Mouse (Mus musculus) ES-E14 (cell line): ENCODE measurements around the gene Gpkow. TPM values are rescaled to one million over a fixed set of nuclear protein-coding genes. Genes with fewer than 3 reads are reported as not detected.
"Not testable (repeated sequence)": the region's sequence is repeated elsewhere in the genome, so short reads cannot be mapped to it uniquely, and the experiment has no call there.

Source experiments
- DNase-seq: peaks from one replicate; pipeline ENCODE4 v3.0.0-alpha.2; 2013; ENCODE audit warnings: low read depth, low spot score
- H3K27ac ChIP-seq: 2 replicates; pipeline ENCODE4 v1.5.1; 2012; ENCODE audit warnings: low read depth, mild to moderate bottlenecking, low read length, moderate library complexity, mixed read lengths; ENCODE audit not compliant: poor library complexity, insufficient read depth, severe bottlenecking
- H3K36me3 ChIP-seq: 2 replicates; pipeline ENCODE4 v1.6.1; 2012; ENCODE audit warnings: mild to moderate bottlenecking, low read length, moderate library complexity, mixed read lengths; ENCODE audit not compliant: control insufficient read depth, poor library complexity, insufficient read depth, severe bottlenecking
- H3K4me1 ChIP-seq, 2 experiments: fragments of 150-350 bp in 1 of 2; sonication (generic) in 1 of 2; 2 replicates each; pipeline ENCODE4 v1.6.1; 2012; ENCODE audit warnings: low read length in 2 of 2, mild to moderate bottlenecking in 1 of 2, mixed read lengths in 1 of 2; ENCODE audit not compliant: control insufficient read depth in 2 of 2, insufficient read depth in 2 of 2, poor library complexity in 1 of 2
- H3K4me3 ChIP-seq, 2 experiments: fragments of 150-350 bp in 1 of 2; sonication (generic) in 1 of 2; 2 replicates each; pipeline ENCODE4 v1.5.1; 2012; ENCODE audit warnings: low read length in 2 of 2, low read depth in 1 of 2, mild to moderate bottlenecking in 1 of 2, mixed read lengths in 1 of 2; ENCODE audit not compliant: insufficient read depth in 1 of 2, poor library complexity in 1 of 2, severe bottlenecking in 1 of 2
- H3K9ac ChIP-seq: 2 replicates; pipeline ENCODE4 v1.6.1; 2012; ENCODE audit warnings: low read depth, mild to moderate bottlenecking, low read length, mixed read lengths; ENCODE audit not compliant: poor library complexity, insufficient read depth, severe bottlenecking
- H3K9me3 ChIP-seq: fragments of 150-350 bp; sonication (generic); 2 replicates; pipeline ENCODE4 v1.6.1; 2012; ENCODE audit warnings: low read depth, mild to moderate bottlenecking, low read length; ENCODE audit not compliant: control insufficient read depth, insufficient read depth
- CHD2 ChIP-seq: IDR thresholded peaks from 2 replicates; pipeline ENCODE4 v1.6.1; 2014; ENCODE audit warnings: mild to moderate bottlenecking, low read depth, low read length, inconsistent platforms
- HCFC1 ChIP-seq: IDR thresholded peaks from 2 replicates; pipeline ENCODE4 v1.6.1; 2012; ENCODE audit warnings: low read length, inconsistent platforms, borderline replicate concordance; ENCODE audit not compliant: insufficient read depth
- MAFK ChIP-seq: IDR thresholded peaks from 2 replicates; pipeline ENCODE4 v1.6.1; 2014; ENCODE audit warnings: mild to moderate bottlenecking, low read depth, low read length, inconsistent platforms; ENCODE audit not compliant: insufficient read depth
- ZC3H11A ChIP-seq: IDR thresholded peaks from 2 replicates; pipeline ENCODE4 v1.6.1; 2012; ENCODE audit warnings: low read depth, mild to moderate bottlenecking, inconsistent platforms, low read length, borderline replicate concordance
- ZNF384 ChIP-seq: IDR thresholded peaks from 2 replicates; pipeline ENCODE4 v1.6.1; 2012; ENCODE audit warnings: low read depth, low read length, inconsistent platforms
- in situ Hi-C, 2 experiments: fragments of 600-800 bp; cut with MboI; formaldehyde crosslinking; loops; one replicate each; pipeline ENCODE4 v1.15.1; 2025; ENCODE audit warnings: low sequenced_read_pairs in 2 of 2, inconsistent platforms in 1 of 2; ENCODE audit not compliant: unreplicated experiment in 2 of 2
- total RNA-seq: library from RNA; depleted of rRNA; stranded (reverse); fragments of 300-350 nt; gene quantifications from 2 replicates; pipeline ENCODE4 v1.2.3, GENCODE M21; 2012; rRNA removed

Gpkow gene
- total RNA-seq, 1 experiment = 11.5 TPM

GRCm38 (mm10) chrX:7743470-7743869 lies 46.5 kb downstream of the Gpkow start:
- Histone ChIP-seq H3K27ac (no peak overlapping the region), H3K4me1 (peaks cover 0 to 12% of the 10 kb centered on the region in 2 experiments; a peak in 2 of 4 replicates), H3K9ac (no peak overlapping the region), H3K9me3 (no peaks in the 10 kb centered on the region), H3K4me3 (no peak overlapping the region), H3K36me3 (no peaks in the 10 kb centered on the region)
- no peak for TF ChIP-seq HCFC1
- no peak for TF ChIP-seq ZC3H11A
- no peak for TF ChIP-seq MAFK
- TF ChIP-seq ZNF384 = no peak
- no peak for TF ChIP-seq CHD2
- in situ Hi-C loops = no loop called here
- no peak for DNase-seq

- Histone ChIP-seq H3K36me3 (no peaks in the 10 kb centered on the region), H3K9ac (no peak overlapping the region), H3K9me3 (no peaks in the 10 kb centered on the region), H3K4me3 (no peak overlapping the region), H3K4me1 (peaks cover 0 to 6% of the 10 kb centered on the region in 2 experiments; a peak in 2 of 4 replicates), H3K27ac (no peak overlapping the region)
- in situ Hi-C loops = no loop called here
- TF ChIP-seq MAFK (no peak), HCFC1 (no peak), ZC3H11A (no peak), ZNF384 (no peak), CHD2 (no peak)
- DNase-seq = no peak
Measured at GRCm38 (mm10) chrX:7744940-7745339, 48.0 kb downstream of the Gpkow start.

GRCm38 (mm10) chrX:7745429-7745828 lies 48.5 kb downstream of the Gpkow start:
- Histone ChIP-seq H3K4me1 (0 out of 4 replicates have a peak, but pooled peaks cover 0 to 3% of the 10 kb centered on the region in 2 experiments), H3K27ac (no peak overlapping the region), H3K9ac (no peak overlapping the region; the same call in 1 of the 2 replicates), H3K4me3 (no peak overlapping the region), H3K9me3 (no peaks in the 10 kb centered on the region), H3K36me3 (no peaks in the 10 kb centered on the region)
- no peak for TF ChIP-seq ZNF384
- no peak for TF ChIP-seq MAFK
- no peak for TF ChIP-seq HCFC1
- TF ChIP-seq ZC3H11A = no peak
- TF ChIP-seq CHD2 = no peak
- in situ Hi-C loops = no loop called here
- DNase-seq = no peak

- TF ChIP-seq ZNF384 (no peak), MAFK (no peak), ZC3H11A (no peak), CHD2 (no peak), HCFC1 (no peak)
- Histone ChIP-seq H3K9ac (peak within 1 kb of the TSS; percentile 82), H3K9me3 (no peaks in the 10 kb centered on the region), H3K27ac (peak within 1 kb of the TSS; percentile 76), H3K4me1 (0 out of 4 replicates have a peak, but pooled peaks cover 2 to 3% of the 10 kb centered on the region in 2 experiments), H3K4me3 (peak within 1 kb of the TSS; percentile 92 to 93), H3K36me3 (no peaks in the 10 kb centered on the region)
- DNase-seq = peak; percentile 72
- in situ Hi-C loops = no loop called here
Measured at GRCm38 (mm10) chrX:7750432-7751116, 53.6 kb downstream of the Gpkow start, which contains the start of gene Ccdc120. Ccdc120 (minus strand) TSS chrX:7750905.

GRCm38 (mm10) chrX:7753627-7754026 lies 56.7 kb downstream of the Gpkow start:
- H3K9me3 ChIP-seq, H3K4me1 ChIP-seq, H3K27ac ChIP-seq, H3K9ac ChIP-seq, H3K36me3 ChIP-seq, in situ Hi-C loops, DNase-seq, H3K4me3 ChIP-seq: not testable (repeated sequence)

Other genes with a start within 250 kb of the Gpkow start
- 0.49 and 0.63 TPM in 2 replicates for gene Foxp3, start 123.5 kb upstream of the Gpkow start, total RNA-seq
- gene Ppp1r3f, start 122.8 kb upstream of the Gpkow start, total RNA-seq = 1.7 and 2.4 TPM in 2 replicates
- 19.5 and 23.9 TPM in 2 replicates for gene Ccdc22, start 91.6 kb upstream of the Gpkow start, total RNA-seq
- 0.16 TPM in 1 of 2 replicates, not detected in the other for gene Cacna1f, start 90.0 kb upstream of the Gpkow start, total RNA-seq
- 1.6 and 4.9 TPM in 2 replicates for gene Syp, start 58.7 kb upstream of the Gpkow start, total RNA-seq
- 1.5 and 2.2 TPM in 2 replicates for gene Prickle3, start 39.9 kb upstream of the Gpkow start, total RNA-seq
- 278 and 336 TPM in 2 replicates for gene Plp2, start 25.7 kb upstream of the Gpkow start, total RNA-seq
- gene Magix, start 15.9 kb upstream of the Gpkow start, total RNA-seq = 0.11 and 0.36 TPM in 2 replicates
- gene Wdr45, start 17.2 kb downstream of the Gpkow start, total RNA-seq = 55.3 and 57.6 TPM in 2 replicates
- 0.26 TPM in 1 of 2 replicates, not detected in the other for gene Gm45208, start 25.1 kb downstream of the Gpkow start, total RNA-seq
- 41.9 and 48.0 TPM in 2 replicates for gene Praf2, start 31.3 kb downstream of the Gpkow start, total RNA-seq
- 15.8 and 22.9 TPM in 2 replicates for gene Ccdc120, start 53.8 kb downstream of the Gpkow start, total RNA-seq
- gene Tfe3, start 65.4 kb downstream of the Gpkow start, total RNA-seq = 32.3 and 45.8 TPM in 2 replicates
- 14.9 and 22.6 TPM in 2 replicates for gene Gripap1, start 92.6 kb downstream of the Gpkow start, total RNA-seq
- 3.1 and 5.4 TPM in 2 replicates for gene Kcnd1, start 125.2 kb downstream of the Gpkow start, total RNA-seq
- gene Otud5, start 144.2 kb downstream of the Gpkow start, total RNA-seq = 65.3 and 71.0 TPM in 2 replicates
- gene Pim2, start 181.1 kb downstream of the Gpkow start, total RNA-seq = 17.2 and 20.8 TPM in 2 replicates
- 38.3 and 51.2 TPM in 2 replicates for gene Slc35a2, start 186.9 kb downstream of the Gpkow start, total RNA-seq
- 47.3 and 69.9 TPM in 2 replicates for gene Pqbp1, start 202.1 kb downstream of the Gpkow start, total RNA-seq
- 39.2 and 58.5 TPM in 2 replicates for gene Timm17b, start 202.2 kb downstream of the Gpkow start, total RNA-seq
- gene Gm10491, start 210.7 kb downstream of the Gpkow start, total RNA-seq = not detected in 2 replicates
- not detected in 2 replicates for gene Gm10490, start 212.4 kb downstream of the Gpkow start, total RNA-seq
- gene Pcsk1n, start 222.7 kb downstream of the Gpkow start, total RNA-seq = 10.5 and 25.2 TPM in 2 replicates
- 60.6 and 60.8 TPM in 2 replicates for gene Eras, start 231.5 kb downstream of the Gpkow start, total RNA-seq